Mouse (Mus musculus) left cerebral cortex, adult 8-10 months (tissue): Measurements from ENCODE around the gene 3110082J24Rik. TPM values are rescaled to one million over a fixed set of nuclear protein-coding genes. Genes with fewer than 3 reads are reported as not detected.
"Not testable (repeated sequence)": the region's sequence is repeated elsewhere in the genome, so short reads cannot be mapped to it uniquely, and the experiment has no call there.

Experiments
- DNase-seq, 2 experiments: peaks; one replicate each; pipeline ENCODE4 v3.0.0; 2022; ENCODE audit warnings: low spot score in 2 of 2
- total RNA-seq, 4 experiments: library from RNA; stranded (reverse); gene quantifications; 2 replicates each; pipeline ENCODE4 v1.2.4; 2022

The 3110082J24Rik gene
- total RNA-seq, 4 experiments from 2014 or later, result 1.1 to 2.1 (median 1.4) TPM

GRCm38 (mm10) chr5:30072825-30073821 is 32.8 kb downstream of the 3110082J24Rik start, which contains the start of gene Tyms:
TSS of gene Tyms (minus strand) at chr5:30073617.
- DNase-seq, result peak; percentile 39 to 60

- DNase-seq, result no peak
Measured at GRCm38 (mm10) chr5:30072377-30072776, 33.5 kb downstream of the 3110082J24Rik start.

- DNase-seq, result no peak
Measured at GRCm38 (mm10) chr5:30071677-30072076, 34.2 kb downstream of the 3110082J24Rik start.

- no peak for DNase-seq
Measured at GRCm38 (mm10) chr5:30067726-30068125, 38.2 kb downstream of the 3110082J24Rik start.

GRCm38 (mm10) chr5:30059607-30060006 is 46.3 kb downstream of the 3110082J24Rik start:
- DNase-seq, result not testable (repeated sequence)

GRCm38 (mm10) chr5:30058216-30058731 is 47.6 kb downstream of the 3110082J24Rik start:
- no peak for DNase-seq

Other genes with a start within 250 kb of the 3110082J24Rik start
- gene Il6, start 93.0 kb downstream of the 3110082J24Rik start, total RNA-seq, result not detected
- 1 to 10 TPM; 2.1 to 4.6 (median 2.9) TPM for gene Tyms, start 32.5 kb downstream of the 3110082J24Rik start, total RNA-seq
- 10 to 100 TPM; 12.2 to 14.9 (median 12.7) TPM for gene Garem2, start 925 bp downstream of the 3110082J24Rik start, total RNA-seq
- gene Hadha, start 49.1 kb upstream of the 3110082J24Rik start, total RNA-seq, result 10 to 100 TPM; 65.3 to 74.6 (median 68.4) TPM
- 100 to 1,000 TPM in 1 of 4 experiments, 10 to 100 TPM in 3; 88.5 to 103 (median 92.6) TPM for gene Hadhb, start 49.2 kb upstream of the 3110082J24Rik start, total RNA-seq
- gene Adgrf3, start 99.6 kb upstream of the 3110082J24Rik start, total RNA-seq, result not detected
- gene Selenoi, start 126.5 kb upstream of the 3110082J24Rik start, total RNA-seq, result 10 to 100 TPM; 37.8 to 62.2 (median 48.9) TPM
- gene Drc1, start 175.3 kb upstream of the 3110082J24Rik start, total RNA-seq, result 10 to 100 TPM; 11.7 to 13.3 (median 12.7) TPM